Mouse (Mus musculus) urinary bladder, adult 18-20 months (tissue): Measurements from ENCODE around the gene Stag2.

Source experiments
- DNase-seq, 2 experiments: peaks; one replicate each; pipeline ENCODE4 v3.0.0; 2022; ENCODE audit warnings: low spot score in 2 of 2, mixed read lengths in 2 of 2

Stag2 gene

GRCm38 (mm10) chrX:42148788-42149556 lies at the start of gene Stag2:
TSS of gene Stag2 (plus strand) at chrX:42149317.
- DNase-seq = peak; percentile 61 to 81

GRCm38 (mm10) chrX:42107137-42107536 lies 42.0 kb upstream of the Stag2 start:
- no peak for DNase-seq

GRCm38 (mm10) chrX:42110585-42110984 lies 38.5 kb upstream of the Stag2 start:
- DNase-seq = no peak

- no peak for DNase-seq
These were observed 29.6 kb upstream of the Stag2 start for GRCm38 (mm10) chrX:42119442-42120048.

DNA sequence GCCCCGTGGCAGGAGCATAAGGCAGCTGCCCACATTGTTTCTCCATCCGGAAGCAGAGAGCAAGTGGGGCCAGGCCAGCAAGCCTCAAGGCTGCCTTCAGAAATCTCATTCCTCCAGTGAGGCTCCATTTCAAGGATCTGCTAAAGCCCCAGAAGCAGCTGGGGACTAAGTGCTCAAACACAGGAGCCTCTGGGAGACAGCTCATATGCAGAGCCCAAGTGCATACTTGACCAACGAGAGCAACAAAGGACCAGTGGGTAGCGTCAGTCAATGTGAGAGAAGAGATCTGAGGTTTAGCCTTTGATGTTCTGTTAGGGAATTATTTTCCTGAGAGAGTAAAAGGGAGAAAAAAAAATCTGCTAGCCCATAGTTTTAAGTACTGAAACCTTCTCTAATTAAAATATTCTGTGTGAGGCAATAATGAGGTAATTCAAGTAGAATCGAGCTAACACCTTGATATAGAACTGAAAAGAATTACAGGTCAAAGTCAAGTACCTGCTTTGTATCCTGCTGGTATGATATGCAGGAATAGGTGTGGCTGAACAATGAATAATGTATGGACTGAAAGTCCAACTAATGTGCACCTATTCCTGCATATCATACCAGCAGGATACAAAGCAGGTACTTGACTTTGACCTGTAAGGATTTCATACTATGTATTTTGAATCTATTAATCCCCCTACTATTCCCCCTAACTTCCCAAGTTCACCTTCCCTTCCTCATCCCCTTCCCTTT lies 24.0 kb upstream of the Stag2 start:
- no peak for DNase-seq

DNA sequence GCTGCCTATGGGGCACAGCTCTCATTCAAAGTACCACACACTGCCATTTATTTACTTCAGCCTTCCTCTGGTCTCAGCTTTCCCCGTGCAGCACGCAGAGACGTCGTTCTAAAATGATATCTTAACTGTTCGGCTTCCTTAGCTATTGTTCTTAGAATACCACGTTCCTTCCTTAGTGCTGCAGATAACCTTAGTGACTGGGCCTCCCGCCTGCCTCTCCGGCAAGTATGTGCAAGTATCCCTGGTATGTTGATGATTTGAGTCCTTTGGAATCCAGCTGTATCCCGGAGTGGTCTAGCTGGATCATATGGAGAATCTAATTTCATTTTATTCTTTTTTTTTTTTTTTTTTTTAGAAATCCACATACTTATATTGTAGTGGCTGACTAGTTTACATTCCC lies 9.2 kb upstream of the Stag2 start:
- no peak for DNase-seq

GRCm38 (mm10) chrX:42142620-42143019 lies 6.5 kb upstream of the Stag2 start:
- no peak for DNase-seq

DNA sequence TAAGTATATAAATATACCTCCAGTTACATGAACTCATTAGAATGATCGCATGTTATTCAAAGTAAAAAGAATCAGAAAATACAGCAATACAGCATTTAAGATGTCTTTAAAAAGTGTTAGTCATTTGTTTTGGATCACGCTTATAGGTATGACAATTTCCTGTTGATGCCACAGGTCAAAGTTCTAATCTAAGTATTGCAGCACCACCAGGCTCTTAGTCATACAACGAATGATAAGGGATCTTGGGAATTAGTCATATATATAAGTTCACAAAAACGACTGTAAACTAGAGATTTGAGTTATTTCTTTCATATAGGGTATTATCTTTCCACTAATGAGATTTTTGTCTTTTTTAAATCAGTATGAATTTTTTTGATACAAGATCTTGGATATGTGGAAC lies 5.1 kb upstream of the Stag2 start:
- DNase-seq = no peak

DNA sequence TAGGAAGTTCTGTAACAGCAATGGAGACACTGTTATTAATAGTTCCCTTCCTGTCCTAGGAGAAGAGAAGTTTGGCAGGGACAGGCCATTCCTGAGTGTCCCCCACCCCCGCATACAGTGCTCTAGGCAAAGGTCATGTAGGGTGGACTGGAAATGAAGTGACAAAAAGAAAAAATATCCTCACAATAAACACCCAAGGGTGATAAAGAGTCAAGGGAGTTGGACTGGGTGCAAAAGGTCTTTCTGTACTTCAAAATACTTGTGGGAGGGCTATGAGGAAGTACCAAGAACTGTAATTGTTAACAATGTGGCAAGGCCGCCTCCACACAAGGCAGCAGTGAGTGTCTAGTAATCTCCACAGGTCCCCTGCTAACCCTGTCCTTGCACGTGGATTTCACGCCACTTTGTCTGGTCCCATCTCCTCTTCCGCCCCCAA lies 1.1 kb upstream of the Stag2 start:
- DNase-seq = peak in 1 of 2 experiments; percentile 5

DNA sequence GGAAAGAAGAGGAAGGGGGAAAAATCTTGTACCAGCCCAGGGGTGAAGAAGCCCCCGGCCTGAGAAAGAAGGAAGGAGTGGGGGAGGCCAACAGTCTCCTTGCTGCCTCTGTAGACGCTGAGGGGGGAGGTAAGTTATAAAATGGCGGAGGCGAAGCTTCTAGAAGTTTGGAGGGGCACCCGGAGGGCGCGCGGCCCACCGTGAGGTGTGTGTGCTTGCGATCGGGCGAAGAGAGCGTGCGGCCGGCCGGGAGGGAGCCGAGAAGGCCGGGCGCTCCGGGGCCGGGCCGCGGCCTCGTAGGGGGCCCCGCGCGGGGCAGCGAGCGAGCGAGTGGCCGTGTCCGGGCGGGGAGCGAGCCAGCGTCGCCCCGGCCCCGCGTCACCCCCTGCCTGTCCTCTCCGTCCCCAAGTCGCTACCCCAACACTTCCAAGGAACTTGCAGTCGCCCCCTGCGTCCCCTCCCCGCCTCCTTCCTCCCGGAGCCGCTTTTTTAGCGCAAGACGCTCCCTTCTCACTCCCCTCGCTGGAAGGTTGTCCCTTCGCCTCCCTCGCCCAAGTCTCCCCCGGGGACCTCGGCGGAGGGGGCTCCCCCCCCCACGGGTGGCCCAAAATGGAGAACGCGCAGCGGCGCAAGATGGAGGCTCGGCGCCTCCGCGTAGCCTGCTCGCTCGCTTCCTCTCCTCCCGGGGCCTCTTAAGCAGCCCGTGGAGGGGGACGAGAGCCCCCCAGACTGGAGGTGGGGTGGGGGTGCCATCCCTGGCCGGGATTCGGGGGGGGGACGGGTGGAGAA lies 634 bp downstream of the Stag2 start:
- DNase-seq = peak; percentile 16 to 38

GRCm38 (mm10) chrX:42150346-42151023 lies 1.4 kb downstream of the Stag2 start:
- DNase-seq = peak; percentile 30 to 65

DNA sequence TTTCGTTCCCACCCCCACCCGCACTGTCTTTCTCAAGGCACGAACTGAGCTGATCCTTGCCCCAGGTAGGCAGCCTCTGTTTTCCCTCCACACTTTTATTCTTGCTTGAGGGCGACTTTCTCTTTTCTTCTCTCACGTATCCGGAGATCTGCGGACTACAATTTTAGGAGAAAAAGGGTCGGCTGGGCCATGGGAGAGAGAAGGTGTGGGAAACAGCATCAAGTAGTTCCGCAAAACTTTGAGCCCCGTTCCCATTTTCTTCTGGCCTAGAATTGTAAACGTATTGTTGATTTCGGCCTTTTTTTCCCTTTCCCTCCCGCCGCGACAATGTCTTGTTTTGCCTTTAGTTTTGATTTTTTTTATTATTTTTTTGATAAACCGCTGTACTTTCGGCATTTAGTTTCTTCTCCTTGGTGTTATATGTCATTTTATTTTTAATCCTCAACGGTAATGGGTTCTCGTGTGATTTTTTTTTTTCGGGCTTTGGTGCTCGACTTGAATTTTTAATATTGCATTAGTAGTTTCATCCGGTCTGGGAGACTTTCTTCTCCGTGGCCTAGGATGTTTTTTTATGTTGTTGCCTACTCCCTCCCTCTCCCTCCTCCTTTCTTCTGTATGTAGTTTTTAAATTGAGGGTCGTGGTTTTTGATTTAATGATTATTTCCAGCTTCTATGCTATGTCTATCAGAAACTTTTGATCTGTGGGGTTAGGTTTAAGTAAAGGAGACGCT lies 2.1 kb downstream of the Stag2 start:
- DNase-seq = peak in 1 of 2 experiments; percentile 5

GRCm38 (mm10) chrX:42151903-42152369 lies 2.8 kb downstream of the Stag2 start:
- DNase-seq = peak; percentile 41 to 78

DNA sequence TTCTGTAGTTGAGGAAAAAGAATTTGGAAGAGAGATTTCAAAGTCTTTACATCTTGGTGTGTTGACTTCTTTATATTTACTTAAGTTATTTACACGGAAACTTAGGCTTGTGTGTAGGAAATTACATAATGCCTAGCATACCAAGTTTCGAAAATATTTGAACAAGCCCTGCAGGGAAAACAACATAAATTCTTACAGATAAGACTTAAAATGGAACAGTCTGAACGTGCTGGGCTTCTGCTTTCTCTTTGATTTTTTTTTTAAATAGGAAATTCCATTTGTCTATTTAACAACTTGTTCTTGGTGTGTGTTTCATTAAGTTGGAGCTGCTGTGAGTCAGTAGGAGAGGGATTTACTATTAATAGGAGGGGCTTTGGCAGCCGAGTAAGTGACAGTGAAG lies 3.9 kb downstream of the Stag2 start:
- DNase-seq = no peak

DNA sequence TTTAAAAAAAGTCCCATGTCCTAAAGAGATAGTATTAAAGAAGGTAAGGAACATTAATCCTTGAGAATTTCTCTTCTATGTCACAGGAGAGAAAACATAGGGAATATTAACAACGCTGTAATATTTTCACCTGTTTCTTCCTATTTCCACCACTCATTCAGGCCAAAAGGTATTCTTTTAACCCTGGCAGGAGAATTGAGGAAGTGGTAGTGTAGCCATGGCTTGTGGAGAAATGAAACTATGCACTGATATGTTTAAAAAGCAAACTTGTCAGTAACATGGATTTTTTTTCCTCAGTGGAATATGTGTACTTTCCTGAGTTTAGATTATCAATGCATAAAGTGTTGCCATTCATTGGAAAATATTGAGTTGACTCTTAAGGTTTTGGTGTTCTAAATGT lies 16.3 kb downstream of the Stag2 start:
- no peak for DNase-seq

DNA sequence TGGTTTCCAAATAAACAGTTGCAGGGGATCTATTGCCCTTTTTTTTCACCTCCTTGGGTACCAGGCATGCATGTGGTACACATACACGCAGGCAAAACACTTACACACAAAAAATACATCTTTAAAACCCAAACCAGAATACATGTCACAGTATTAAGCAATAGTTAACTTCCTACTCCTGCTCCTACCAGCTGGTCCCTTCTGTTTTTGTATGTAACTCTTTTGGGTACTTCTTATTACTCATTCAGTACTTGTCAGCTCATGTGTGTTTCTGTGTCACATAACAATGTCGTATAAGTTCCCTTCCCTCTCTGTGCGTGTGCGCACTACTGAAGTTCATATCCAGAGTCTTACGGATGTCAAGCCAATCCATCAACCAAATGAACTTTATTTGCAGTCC lies 21.7 kb downstream of the Stag2 start:
- no peak for DNase-seq

DNA sequence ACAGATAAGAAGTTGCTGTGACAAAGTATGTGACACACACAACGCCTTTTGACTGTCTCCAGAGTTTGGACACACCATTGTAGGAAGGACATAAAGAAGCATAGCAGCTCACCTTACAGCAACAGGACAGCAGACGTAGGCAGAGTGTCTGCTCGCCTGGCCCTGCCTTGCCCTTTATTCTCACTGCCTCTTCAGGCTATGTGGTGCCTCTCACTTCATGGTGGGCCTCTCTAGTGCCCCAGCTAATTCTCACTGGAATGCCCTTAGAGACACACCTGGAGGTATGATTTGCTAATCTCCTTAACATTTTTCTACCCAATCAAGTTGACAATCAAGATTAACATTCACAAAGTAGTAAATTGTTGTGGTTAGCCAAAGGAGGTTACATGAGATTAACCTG lies 38.5 kb downstream of the Stag2 start:
- DNase-seq = no peak

DNA sequence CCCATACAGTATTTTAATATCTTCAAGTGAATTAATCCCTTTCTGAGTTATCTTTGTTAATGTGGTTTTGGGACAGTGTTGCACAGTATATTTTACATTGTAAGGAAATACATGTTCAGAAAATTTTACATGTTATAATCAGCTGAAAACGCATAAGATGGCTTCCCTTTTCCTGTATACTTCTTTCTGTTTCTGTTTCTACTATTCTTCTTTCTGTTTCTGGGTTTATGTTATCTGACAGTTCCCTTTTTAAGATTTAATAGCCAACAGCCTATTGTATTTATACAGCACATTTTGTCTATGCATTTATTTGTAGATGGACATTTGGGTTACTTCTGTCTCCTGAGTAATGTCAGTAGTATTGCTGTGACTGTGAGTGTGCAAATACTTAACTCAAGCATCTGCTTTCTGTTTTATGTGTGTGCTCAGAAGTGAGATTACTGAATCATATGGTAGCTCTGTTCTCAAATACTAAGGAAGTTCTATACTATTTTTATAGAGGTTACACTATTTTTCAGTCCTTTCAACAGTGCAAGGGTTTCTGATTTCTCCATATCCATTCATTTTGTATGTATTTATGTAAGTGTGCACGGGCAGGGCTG lies 39.8 kb downstream of the Stag2 start:
- DNase-seq = no peak

- no peak for DNase-seq
These were observed 45.5 kb downstream of the Stag2 start for GRCm38 (mm10) chrX:42194608-42195007.

GRCm38 (mm10) chrX:42202482-42202881 lies 53.4 kb downstream of the Stag2 start:
- no peak for DNase-seq
